Mouse (Mus musculus) brain, embryonic 14.5 days (tissue): ENCODE measurements around the gene Atp6ap1.

Experiments used
- CTCF ChIP-seq: fragments of 200-500 bp; IDR thresholded peaks from 2 replicates; pipeline ENCODE4 v1.5.1; 2012; ENCODE audit warnings: inconsistent platforms, mild to moderate bottlenecking, moderate library complexity, borderline replicate concordance; ENCODE audit not compliant: insufficient read depth, insufficient read length; ENCODE audit errors: extremely low read depth
- POLR2A ChIP-seq: fragments of 200-500 bp; IDR thresholded peaks from 2 replicates; pipeline ENCODE4 v1.6.1; 2012; ENCODE audit warnings: mild to moderate bottlenecking, inconsistent platforms, borderline replicate concordance; ENCODE audit not compliant: poor library complexity, insufficient read depth, insufficient read length, severe bottlenecking; ENCODE audit errors: extremely low read depth

GRCm38 (mm10) chrX:74296538-74297448 lies at the start of gene Atp6ap1:
- TF ChIP-seq CTCF, result no peak
- peak; percentile 37; the same call in 1 of the 2 replicates for TF ChIP-seq POLR2A
